Mouse (Mus musculus) T-helper 1 cell (primary cell): ENCODE measurements around the gene Gm10230.
"Not testable (repeated sequence)": the region's sequence is repeated elsewhere in the genome, so short reads cannot be mapped to it uniquely, and the experiment has no call there.

Experiments used
- in situ Hi-C: fragments of 300-600 bp; cut with MboI, MseI; formaldehyde crosslinking; loops from one replicate; pipeline ENCODE4 v1.15.1; 2025; ENCODE audit warnings: high pct_unique_total_duplicates

Gm10230 gene

DNA sequence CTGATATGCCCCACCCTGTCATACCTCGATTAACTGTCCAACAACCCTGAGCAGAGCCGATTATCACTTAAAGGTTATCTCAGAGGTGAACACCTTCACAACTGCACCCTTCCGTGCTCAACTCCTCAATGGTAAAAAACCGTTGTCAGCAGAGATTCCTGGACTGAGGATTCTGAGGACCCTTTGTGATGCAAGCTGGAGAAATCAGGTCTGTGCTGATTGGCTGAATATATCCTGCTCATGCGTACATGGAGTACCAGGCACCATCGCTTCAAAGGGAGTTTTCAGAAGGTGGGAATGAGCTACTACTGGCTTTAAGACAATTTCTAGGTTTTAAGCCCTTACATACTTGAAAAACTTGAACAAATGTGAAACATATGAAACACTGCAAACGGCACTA, at the start of gene Gm10230:
TSS of gene Gm10230 (minus strand) at position 101 of the 400 bp plus-strand sequence.
- in situ Hi-C loops, result not testable (repeated sequence)
